Mouse (Mus musculus): Measurements from ENCODE around the gene Kcnj10. TPM values are rescaled to one million over a fixed set of nuclear protein-coding genes. Genes with fewer than 3 reads are reported as not detected.

The Kcnj10 gene
- polyA plus RNA-seq, 1 experiment from 2014 or later: 3.3 TPM

DNA sequence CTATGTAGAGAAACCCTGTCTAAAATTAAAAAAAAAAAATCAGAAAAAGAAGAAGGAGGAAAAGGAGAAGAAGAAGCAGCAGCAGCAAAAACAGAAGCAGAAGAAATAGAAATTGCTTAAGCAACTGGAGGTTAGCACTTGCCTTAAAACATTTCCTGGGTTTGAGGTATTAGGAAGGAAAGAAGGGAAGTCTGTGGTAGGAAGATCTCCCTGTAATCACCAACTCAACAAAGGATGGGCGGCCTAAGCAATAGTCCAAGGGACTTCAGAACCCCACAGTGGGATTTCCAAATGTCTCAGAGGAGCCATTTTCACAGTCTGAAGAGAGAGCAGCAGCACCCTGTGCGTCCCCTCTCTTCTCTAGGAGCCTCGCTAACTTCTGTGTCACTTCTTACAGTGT is 11.4 kb downstream of the Kcnj10 start:
- no peaks in the 10 kb centered on the region for H3K9me3 ChIP-seq (replicated peaks; ENCODE audit: low read length)
- no peak overlapping the region for H3K9ac ChIP-seq (ENCODE audit: low read depth, low read length)
- no peak for TF ChIP-seq CTCF (IDR thresholded peaks at IDR 0.05; ENCODE audit: low read depth)
- no peaks in the 10 kb centered on the region for H3K36me3 ChIP-seq (ENCODE audit: insufficient read depth, low read length)
- peaks cover 7% of the 10 kb centered on the region; the same call in 1 of the 2 replicates for H3K4me1 ChIP-seq (replicated peaks; ENCODE audit: insufficient read depth, low read length)
- 86% methylated on average over 3 of the region's 3 CpGs for WGBS
- ATAC-seq (replicated peaks; ENCODE audit: low FRiP score, low read depth): no peak
- DNase-seq (ENCODE audit: low spot score): no peak
- peak overlapping the region; percentile 55; the same call in 1 of the 2 replicates for H3K27ac ChIP-seq
- H3K27me3 ChIP-seq (ENCODE audit: insufficient read depth, low read length): no peaks in the 10 kb centered on the region
- no peak overlapping the region for H3K4me3 ChIP-seq (replicated peaks; ENCODE audit: low read depth, low read length)
- H3K4me2 ChIP-seq (ENCODE audit: low read length): no peak overlapping the region

GRCm38 (mm10) chr1:172355336-172355735 is 14.3 kb downstream of the Kcnj10 start:
- TF ChIP-seq CTCF (IDR thresholded peaks at IDR 0.05; ENCODE audit: low read depth): no peak
- DNase-seq (ENCODE audit: low spot score) (no peak), ATAC-seq (replicated peaks; ENCODE audit: low FRiP score, low read depth) (no peak)
- H3K27me3 ChIP-seq (ENCODE audit: insufficient read depth, low read length): no peaks in the 10 kb centered on the region
- no peaks in the 10 kb centered on the region for H3K9me3 ChIP-seq (replicated peaks; ENCODE audit: low read length)
- H3K4me3 ChIP-seq (replicated peaks; ENCODE audit: low read depth, low read length): no peak overlapping the region
- peak overlapping the region; percentile 54; the same call in 1 of the 2 replicates for H3K27ac ChIP-seq
- no peak overlapping the region for H3K4me2 ChIP-seq (ENCODE audit: low read length)
- H3K4me1 ChIP-seq (replicated peaks; ENCODE audit: insufficient read depth, low read length): no peaks in the 10 kb centered on the region
- whole genome bisulfite sequencing: 48% methylated on average over 3 of the region's 3 CpGs
- no peak overlapping the region for H3K9ac ChIP-seq (ENCODE audit: low read depth, low read length)
- no peaks in the 10 kb centered on the region for H3K36me3 ChIP-seq (ENCODE audit: insufficient read depth, low read length)

DNA sequence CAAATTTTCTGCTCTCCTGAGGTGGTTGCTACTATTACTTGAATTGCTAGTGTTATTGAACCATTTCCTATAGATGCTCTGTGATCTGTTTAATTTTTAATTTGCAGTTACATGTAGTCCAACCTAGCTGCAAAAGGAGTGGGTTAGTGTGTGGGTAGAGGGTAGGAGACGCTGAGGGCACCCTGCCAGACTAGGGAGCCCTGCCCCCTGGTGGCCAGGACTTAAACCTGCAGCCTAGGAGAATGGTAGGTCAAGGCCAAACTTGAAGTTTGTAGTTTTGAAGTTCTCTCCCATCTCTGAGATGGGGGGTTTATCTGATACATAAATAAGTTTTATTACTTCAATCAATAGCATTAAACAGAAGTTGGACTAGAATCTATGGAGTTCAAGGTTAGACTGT is 16.5 kb downstream of the Kcnj10 start:
- H3K9ac ChIP-seq (ENCODE audit: low read depth, low read length): no peak overlapping the region
- H3K9me3 ChIP-seq (replicated peaks; ENCODE audit: low read length): no peaks in the 10 kb centered on the region
- WGBS: 3% methylated on average over 1 of the region's 1 CpGs
- H3K27ac ChIP-seq: no peak overlapping the region
- H3K27me3 ChIP-seq (ENCODE audit: insufficient read depth, low read length): no peaks in the 10 kb centered on the region
- no peak for ATAC-seq (replicated peaks; ENCODE audit: low FRiP score, low read depth)
- no peaks in the 10 kb centered on the region for H3K4me1 ChIP-seq (replicated peaks; ENCODE audit: insufficient read depth, low read length)
- no peak overlapping the region for H3K4me3 ChIP-seq (replicated peaks; ENCODE audit: low read depth, low read length)
- peak; percentile 63 for DNase-seq (ENCODE audit: low spot score)
- TF ChIP-seq CTCF (IDR thresholded peaks at IDR 0.05; ENCODE audit: low read depth): peak; percentile 87
- H3K36me3 ChIP-seq (ENCODE audit: insufficient read depth, low read length): no peaks in the 10 kb centered on the region
- no peak overlapping the region for H3K4me2 ChIP-seq (ENCODE audit: low read length)

DNA sequence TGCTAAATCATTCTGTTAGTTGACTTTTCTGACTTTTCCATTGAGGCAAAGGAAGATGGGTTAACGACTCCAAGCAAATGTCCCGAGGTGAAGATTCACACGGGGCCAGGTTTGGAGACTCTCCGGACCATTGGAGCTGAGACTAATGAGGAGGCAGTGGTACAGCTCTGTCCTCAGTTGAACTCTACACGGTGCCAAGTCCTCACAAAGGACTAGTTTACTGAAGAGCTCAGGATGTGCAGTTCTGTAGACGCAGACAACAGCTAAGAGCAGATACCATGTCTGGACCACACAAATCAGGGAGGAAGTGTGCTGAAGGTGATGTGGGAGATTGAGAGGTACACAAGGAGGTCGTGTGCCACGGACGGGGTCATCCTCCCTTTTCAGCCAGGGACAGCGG is 17.3 kb downstream of the Kcnj10 start:
- 66% methylated on average over 10 of the region's 10 CpGs for WGBS

GRCm38 (mm10) chr1:172364684-172365083 is 23.7 kb downstream of the Kcnj10 start:
- H3K9ac ChIP-seq (ENCODE audit: low read depth, low read length): no peak overlapping the region
- no peaks in the 10 kb centered on the region for H3K36me3 ChIP-seq (ENCODE audit: insufficient read depth, low read length)
- DNase-seq (ENCODE audit: low spot score) (peak; percentile 72), ATAC-seq (replicated peaks; ENCODE audit: low FRiP score, low read depth) (0 out of 2 replicates have a peak, but pooled peaks have one; percentile 23)
- no peaks in the 10 kb centered on the region for H3K27me3 ChIP-seq (ENCODE audit: insufficient read depth, low read length)
- H3K4me2 ChIP-seq (ENCODE audit: low read length): no peak overlapping the region
- H3K4me1 ChIP-seq (replicated peaks; ENCODE audit: insufficient read depth, low read length): no peaks in the 10 kb centered on the region
- 23% methylated on average over 6 of the region's 6 CpGs for WGBS
- peak; percentile 83 for TF ChIP-seq CTCF (IDR thresholded peaks at IDR 0.05; ENCODE audit: low read depth)
- no peak overlapping the region for H3K27ac ChIP-seq
- H3K4me3 ChIP-seq (replicated peaks; ENCODE audit: low read depth, low read length): no peak overlapping the region
- no peaks in the 10 kb centered on the region for H3K9me3 ChIP-seq (replicated peaks; ENCODE audit: low read length)

More for the DNA sequence above, 17.3 kb downstream of the Kcnj10 start:
- H3K36me3 ChIP-seq (ENCODE audit: insufficient read depth, low read length): no peaks in the 10 kb centered on the region
- no peak overlapping the region for H3K4me3 ChIP-seq (replicated peaks; ENCODE audit: low read depth, low read length)
- H3K4me2 ChIP-seq (ENCODE audit: low read length): no peak overlapping the region
- H3K4me1 ChIP-seq (replicated peaks; ENCODE audit: insufficient read depth, low read length): no peaks in the 10 kb centered on the region
- TF ChIP-seq CTCF (IDR thresholded peaks at IDR 0.05; ENCODE audit: low read depth): no peak
- H3K27me3 ChIP-seq (ENCODE audit: insufficient read depth, low read length): no peaks in the 10 kb centered on the region
- DNase-seq (ENCODE audit: low spot score) (no peak), ATAC-seq (replicated peaks; ENCODE audit: low FRiP score, low read depth) (no peak)
- no peaks in the 10 kb centered on the region for H3K9me3 ChIP-seq (replicated peaks; ENCODE audit: low read length)
- H3K9ac ChIP-seq (ENCODE audit: low read depth, low read length): no peak overlapping the region
- no peak overlapping the region for H3K27ac ChIP-seq

GRCm38 (mm10) chr1:172368768-172369418 is 27.9 kb downstream of the Kcnj10 start:
- DNase-seq (ENCODE audit: low spot score): peak; percentile 78
- TF ChIP-seq CTCF (IDR thresholded peaks at IDR 0.05; ENCODE audit: low read depth): peak; percentile 73
- Histone ChIP-seq H3K4me2 (ENCODE audit: low read length) (no peak overlapping the region), H3K36me3 (ENCODE audit: insufficient read depth, low read length) (no peaks in the 10 kb centered on the region), H3K4me3 (replicated peaks; ENCODE audit: low read depth, low read length) (no peak overlapping the region), H3K4me1 (replicated peaks; ENCODE audit: insufficient read depth, low read length) (no peaks in the 10 kb centered on the region), H3K27ac (no peak overlapping the region), H3K9me3 (replicated peaks; ENCODE audit: low read length) (no peaks in the 10 kb centered on the region), H3K27me3 (ENCODE audit: insufficient read depth, low read length) (no peaks in the 10 kb centered on the region), H3K9ac (ENCODE audit: low read depth, low read length) (no peak overlapping the region)
- ATAC-seq (replicated peaks; ENCODE audit: low FRiP score, low read depth): 0 out of 2 replicates have a peak, but pooled peaks have one; percentile 31
- 38% methylated on average over 23 of the region's 23 CpGs for WGBS
